Mouse (Mus musculus) limb, embryonic 14.5 days (tissue): Measurements from ENCODE around the gene Lmo4. TPM values are rescaled to one million over a fixed set of nuclear protein-coding genes. Genes with fewer than 3 reads are reported as not detected.

Source experiments
- ATAC-seq: fragments of 200-750 bp; cut with Nextera tagmentation; 2 replicates; pipeline ENCODE4 v1.8.0; 2017; ENCODE audit warnings: low read depth, moderate number of reproducible peaks, moderate TSS enrichment; ENCODE audit not compliant: low FRiP score
- DNase-seq: peaks from one replicate; pipeline ENCODE4 v3.0.0-alpha.2; 2015; ENCODE audit warnings: low spot score
- H3K27ac ChIP-seq: fragments of 300-500 bp; sonication (generic); replicated peaks from 2 replicates; pipeline ENCODE4 v1.5.1; 2014; ENCODE audit warnings: low read depth, mild to moderate bottlenecking, low read length, moderate library complexity, mixed read lengths
- H3K27me3 ChIP-seq: fragments of 300-500 bp; sonication (generic); 2 replicates; pipeline ENCODE4 v1.6.1; 2014; ENCODE audit warnings: low read length, mixed read lengths; ENCODE audit not compliant: control insufficient read depth, insufficient read depth
- H3K36me3 ChIP-seq: fragments of 300-500 bp; sonication (generic); 2 replicates; pipeline ENCODE4 v1.6.1; 2014; ENCODE audit warnings: mild to moderate bottlenecking, low read length, moderate library complexity, mixed read lengths; ENCODE audit not compliant: control insufficient read depth, insufficient read depth
- H3K4me1 ChIP-seq: fragments of 300-500 bp; sonication (generic); 2 replicates; pipeline ENCODE4 v1.6.1; 2014; ENCODE audit warnings: antibody characterized with exemption, low read length, mixed read lengths; ENCODE audit not compliant: control insufficient read depth, insufficient read depth
- H3K4me2 ChIP-seq: fragments of 300-500 bp; sonication (generic); replicated peaks from 2 replicates; pipeline ENCODE4 v1.6.1; 2014; ENCODE audit warnings: low read depth, mild to moderate bottlenecking, low read length, moderate library complexity; ENCODE audit not compliant: severe bottlenecking
- H3K4me3 ChIP-seq: fragments of 300-500 bp; sonication (generic); replicated peaks from 2 replicates; pipeline ENCODE4 v1.5.1; 2014; ENCODE audit warnings: low read length
- H3K9ac ChIP-seq: fragments of 300-500 bp; sonication (generic); 2 replicates; pipeline ENCODE4 v1.6.1; 2014; ENCODE audit warnings: mild to moderate bottlenecking, low read depth, low read length, moderate library complexity; ENCODE audit not compliant: severe bottlenecking
- H3K9me3 ChIP-seq: fragments of 300-500 bp; sonication (generic); 2 replicates; pipeline ENCODE4 v1.6.1; 2016; ENCODE audit warnings: low read length; ENCODE audit not compliant: control insufficient read depth
- POLR2A ChIP-seq: fragments of 200-500 bp; IDR thresholded peaks from 2 replicates; pipeline ENCODE4 v1.8.0; 2012; ENCODE audit warnings: inconsistent platforms, mild to moderate bottlenecking, moderate library complexity, borderline replicate concordance; ENCODE audit not compliant: insufficient read depth, insufficient read length; ENCODE audit errors: extremely low read depth
- WGBS: fragments of 180-500 bp; shearing (Covaris S2); extraction: QIAGEN DNeasy Blood & Tissue Kit; methylation state at CpG from one replicate; pipeline ENCODE4 v1.1.7; 2014; 5-methylcytosine and 5-hydroxymethylcytosine counted together
- polyA plus RNA-seq, 2 experiments: library from polyadenylated mRNA; depleted of rRNA in 1 of 2; stranded (reverse) in 1 of 2; unstranded in 1 of 2; fragments of >200 nt; fragmentation: Nextera tagmentation in 1 of 2; extraction: Ambion mirVana in 1 of 2; gene quantifications; 2 replicates each; pipeline versions ENCODE4 v1.2.1 to v1.2.3; 2012 to 2014

The Lmo4 gene
- polyA plus RNA-seq, 2 experiments = 87.9 to 137 TPM

GRCm38 (mm10) chr3:144151001-144151400 is 54.0 kb downstream of the Lmo4 start:
- ATAC-seq = no peak
- H3K9ac ChIP-seq = no peak overlapping the region
- no peaks in the 10 kb centered on the region for H3K27me3 ChIP-seq
- DNase-seq = no peak
- TF ChIP-seq POLR2A = no peak
- no peak overlapping the region for H3K4me2 ChIP-seq
- no peak overlapping the region for H3K27ac ChIP-seq
- no peaks in the 10 kb centered on the region for H3K4me1 ChIP-seq
- H3K36me3 ChIP-seq = no peaks in the 10 kb centered on the region
- H3K9me3 ChIP-seq = no peaks in the 10 kb centered on the region
- H3K4me3 ChIP-seq = no peak overlapping the region
- 85% methylated on average over 6 of the region's 6 CpGs for WGBS

GRCm38 (mm10) chr3:144148234-144148633 is 56.8 kb downstream of the Lmo4 start:
- no peak for ATAC-seq
- H3K36me3 ChIP-seq = no peaks in the 10 kb centered on the region
- H3K9ac ChIP-seq = no peak overlapping the region
- no peak overlapping the region for H3K27ac ChIP-seq
- TF ChIP-seq POLR2A = no peak
- no peaks in the 10 kb centered on the region for H3K27me3 ChIP-seq
- no peak overlapping the region for H3K4me3 ChIP-seq
- H3K4me2 ChIP-seq = no peak overlapping the region
- DNase-seq = no peak
- no peaks in the 10 kb centered on the region for H3K4me1 ChIP-seq
- WGBS = 87% methylated on average over 3 of the region's 3 CpGs
- no peaks in the 10 kb centered on the region for H3K9me3 ChIP-seq

- ATAC-seq (no peak), DNase-seq (no peak)
- Histone ChIP-seq H3K27me3 (no peaks in the 10 kb centered on the region), H3K4me1 (no peaks in the 10 kb centered on the region), H3K9me3 (no peaks in the 10 kb centered on the region), H3K36me3 (no peaks in the 10 kb centered on the region), H3K4me3 (no peak overlapping the region), H3K4me2 (no peak overlapping the region), H3K27ac (no peak overlapping the region), H3K9ac (no peak overlapping the region)
- TF ChIP-seq POLR2A = no peak
- WGBS = 88% methylated on average over 3 of the region's 3 CpGs
Measured at GRCm38 (mm10) chr3:144147244-144147643, 57.8 kb downstream of the Lmo4 start.

GRCm38 (mm10) chr3:144144066-144144465 is 61.0 kb downstream of the Lmo4 start:
- no peaks in the 10 kb centered on the region for H3K27me3 ChIP-seq
- 84% methylated on average over 4 of the region's 4 CpGs for WGBS
- no peak for ATAC-seq
- no peak overlapping the region for H3K4me2 ChIP-seq
- H3K27ac ChIP-seq = no peak overlapping the region
- H3K36me3 ChIP-seq = no peaks in the 10 kb centered on the region
- no peak overlapping the region for H3K9ac ChIP-seq
- no peak for DNase-seq
- H3K4me3 ChIP-seq = no peak overlapping the region
- H3K9me3 ChIP-seq = no peaks in the 10 kb centered on the region
- H3K4me1 ChIP-seq = no peaks in the 10 kb centered on the region
- no peak for TF ChIP-seq POLR2A

GRCm38 (mm10) chr3:144142939-144143338 is 62.1 kb downstream of the Lmo4 start:
- Histone ChIP-seq H3K36me3 (no peaks in the 10 kb centered on the region), H3K27ac (no peak overlapping the region), H3K9ac (no peak overlapping the region), H3K4me2 (no peak overlapping the region), H3K4me3 (no peak overlapping the region), H3K9me3 (no peaks in the 10 kb centered on the region), H3K27me3 (no peaks in the 10 kb centered on the region), H3K4me1 (no peaks in the 10 kb centered on the region)
- no peak for TF ChIP-seq POLR2A
- WGBS = 86% methylated on average over 7 of the region's 7 CpGs
- DNase-seq = no peak
- no peak for ATAC-seq

- Histone ChIP-seq H3K27ac (no peak overlapping the region), H3K27me3 (no peaks in the 10 kb centered on the region), H3K4me3 (no peak overlapping the region), H3K4me1 (no peaks in the 10 kb centered on the region), H3K9ac (no peak overlapping the region), H3K9me3 (no peaks in the 10 kb centered on the region), H3K4me2 (no peak overlapping the region), H3K36me3 (no peaks in the 10 kb centered on the region)
- no peak for ATAC-seq
- 81% methylated on average over 8 of the region's 8 CpGs for WGBS
- no peak for DNase-seq
- TF ChIP-seq POLR2A = no peak
Measured at GRCm38 (mm10) chr3:144141786-144142185, 63.2 kb downstream of the Lmo4 start.
